Mouse (Mus musculus) kidney, adult 2 months (tissue): ENCODE data around the gene Fkbp7. TPM values are rescaled to one million over a fixed set of nuclear protein-coding genes. Genes with fewer than 3 reads are reported as not detected.

Source experiments
- DNase-seq: peaks from one replicate; pipeline ENCODE4 v3.0.0; 2021
- H3K27ac ChIP-seq: fragments of 200-500 bp; 2 replicates; pipeline ENCODE4 v1.5.1; 2012; ENCODE audit warnings: low read depth, low read length, control low read depth, inconsistent platforms; ENCODE audit not compliant: insufficient read depth
- H3K27me3 ChIP-seq: fragments of 200-500 bp; replicated peaks from 2 replicates; pipeline ENCODE4 v1.6.1; 2012; ENCODE audit warnings: mild to moderate bottlenecking, moderate library complexity, low read length, inconsistent platforms; ENCODE audit not compliant: control insufficient read depth, insufficient read depth
- H3K36me3 ChIP-seq: fragments of 200-500 bp; 2 replicates; pipeline ENCODE4 v1.6.1; 2012; ENCODE audit warnings: mild to moderate bottlenecking, moderate library complexity, low read length, inconsistent platforms; ENCODE audit not compliant: control insufficient read depth, insufficient read depth
- H3K4me1 ChIP-seq: fragments of 200-500 bp; 2 replicates; pipeline ENCODE4 v1.6.1; 2011; ENCODE audit warnings: low read length; ENCODE audit not compliant: control insufficient read depth, insufficient read depth
- H3K4me3 ChIP-seq: fragments of 200-500 bp; 2 replicates; pipeline ENCODE4 v1.5.1; 2011; ENCODE audit warnings: mild to moderate bottlenecking, low read depth, low read length, control low read depth; ENCODE audit not compliant: insufficient read depth
- CTCF ChIP-seq: fragments of 200-500 bp; conservative IDR thresholded peaks from 2 replicates; pipeline ENCODE4 v1.5.1; 2011; ENCODE audit warnings: low read depth, mild to moderate bottlenecking, control low read depth, low read length, moderate library complexity, mixed read lengths; ENCODE audit not compliant: insufficient read depth, insufficient read length
- POLR2A ChIP-seq: fragments of 200-500 bp; IDR thresholded peaks from one replicate; pipeline ENCODE4 v1.6.1; 2011; ENCODE audit warnings: low read depth, low read length, control low read depth
- WGBS: fragments of 180-500 bp; shearing (Covaris S2); methylation state at CpG from one replicate; pipeline ENCODE4 v1.1.7; 2018; 5-methylcytosine and 5-hydroxymethylcytosine counted together
- polyA plus RNA-seq: library from polyadenylated mRNA; depleted of rRNA; stranded (reverse); fragments of >200 nt; gene quantifications from 2 replicates; pipeline ENCODE4 v1.2.3, GENCODE M21; 2012

The Fkbp7 gene
- polyA plus RNA-seq, 1 experiment, result 4.0 TPM

- Histone ChIP-seq H3K4me1 (no peaks in the 10 kb centered on the region; the same call in 1 of the 2 replicates), H3K4me3 (no peak overlapping the region), H3K27ac (no peak overlapping the region), H3K36me3 (peaks cover 4% of the 10 kb centered on the region; the same call in 1 of the 2 replicates), H3K27me3 (no peaks in the 10 kb centered on the region)
- no peak for DNase-seq
- TF ChIP-seq POLR2A, result no peak
- no peak for TF ChIP-seq CTCF
- 79% methylated on average over 5 of the region's 5 CpGs for WGBS
These were observed 20.8 kb upstream of the Fkbp7 start for GRCm38 (mm10) chr2:76693765-76694164.

GRCm38 (mm10) chr2:76690436-76691204, 17.7 kb upstream of the Fkbp7 start:
- TF ChIP-seq POLR2A, result no peak
- no peak for TF ChIP-seq CTCF
- Histone ChIP-seq H3K4me3 (no peak overlapping the region), H3K4me1 (no peaks in the 10 kb centered on the region; the same call in 1 of the 2 replicates), H3K36me3 (peaks cover 4% of the 10 kb centered on the region), H3K27ac (no peak overlapping the region), H3K27me3 (no peaks in the 10 kb centered on the region)
- DNase-seq, result peak; percentile 87
- 64% methylated on average over 12 of the region's 12 CpGs for WGBS

- no peaks in the 10 kb centered on the region for H3K27me3 ChIP-seq
- TF ChIP-seq CTCF (no peak), POLR2A (no peak)
- no peak overlapping the region for H3K27ac ChIP-seq
- H3K36me3 ChIP-seq, result peaks cover 2% of the 10 kb centered on the region
- H3K4me1 ChIP-seq, result no peaks in the 10 kb centered on the region; the same call in 1 of the 2 replicates
- WGBS, result 67% methylated on average over 7 of the region's 7 CpGs
- DNase-seq, result no peak
- H3K4me3 ChIP-seq, result no peak overlapping the region
These were observed 15.2 kb upstream of the Fkbp7 start for GRCm38 (mm10) chr2:76688162-76688561.

- Histone ChIP-seq H3K27ac (no peak overlapping the region), H3K36me3 (peaks cover 2% of the 10 kb centered on the region), H3K4me3 (no peak overlapping the region), H3K27me3 (no peaks in the 10 kb centered on the region), H3K4me1 (no peaks in the 10 kb centered on the region)
- TF ChIP-seq POLR2A (no peak), CTCF (no peak)
- 72% methylated on average over 3 of the region's 3 CpGs for WGBS
- DNase-seq, result no peak
These were observed 14.7 kb upstream of the Fkbp7 start for GRCm38 (mm10) chr2:76687608-76688007.

- no peak overlapping the region for H3K27ac ChIP-seq
- no peak for TF ChIP-seq CTCF
- no peak for TF ChIP-seq POLR2A
- DNase-seq, result no peak
- H3K4me3 ChIP-seq, result no peak overlapping the region
- H3K4me1 ChIP-seq, result no peaks in the 10 kb centered on the region
- 80% methylated on average over 3 of the region's 3 CpGs for WGBS
- H3K36me3 ChIP-seq, result no peaks in the 10 kb centered on the region; the same call in 1 of the 2 replicates
- no peaks in the 10 kb centered on the region for H3K27me3 ChIP-seq
These were observed 14.1 kb upstream of the Fkbp7 start for GRCm38 (mm10) chr2:76686986-76687385.

GRCm38 (mm10) chr2:76682301-76682700, 9.4 kb upstream of the Fkbp7 start:
- no peak for TF ChIP-seq POLR2A
- TF ChIP-seq CTCF, result no peak
- H3K4me3 ChIP-seq, result no peak overlapping the region
- H3K27ac ChIP-seq, result no peak overlapping the region
- H3K4me1 ChIP-seq, result no peaks in the 10 kb centered on the region; the same call in 1 of the 2 replicates
- DNase-seq, result no peak
- H3K27me3 ChIP-seq, result no peaks in the 10 kb centered on the region
- WGBS, result 73% methylated on average over 8 of the region's 8 CpGs
- H3K36me3 ChIP-seq, result no peaks in the 10 kb centered on the region

GRCm38 (mm10) chr2:76676401-76677226, 3.7 kb upstream of the Fkbp7 start:
- H3K36me3 ChIP-seq, result no peaks in the 10 kb centered on the region
- peak overlapping the region; percentile 71 for H3K4me3 ChIP-seq
- no peaks in the 10 kb centered on the region for H3K27me3 ChIP-seq
- TF ChIP-seq CTCF (no peak), POLR2A (no peak)
- 28% methylated on average over 13 of the region's 13 CpGs for WGBS
- peak overlapping the region; percentile 49 for H3K27ac ChIP-seq
- peaks cover 5% of the 10 kb centered on the region; the same call in 1 of the 2 replicates for H3K4me1 ChIP-seq
- DNase-seq, result no peak
